ENCODE assay signal across 7 mouse cellular contexts in the genomic region with DNA sequence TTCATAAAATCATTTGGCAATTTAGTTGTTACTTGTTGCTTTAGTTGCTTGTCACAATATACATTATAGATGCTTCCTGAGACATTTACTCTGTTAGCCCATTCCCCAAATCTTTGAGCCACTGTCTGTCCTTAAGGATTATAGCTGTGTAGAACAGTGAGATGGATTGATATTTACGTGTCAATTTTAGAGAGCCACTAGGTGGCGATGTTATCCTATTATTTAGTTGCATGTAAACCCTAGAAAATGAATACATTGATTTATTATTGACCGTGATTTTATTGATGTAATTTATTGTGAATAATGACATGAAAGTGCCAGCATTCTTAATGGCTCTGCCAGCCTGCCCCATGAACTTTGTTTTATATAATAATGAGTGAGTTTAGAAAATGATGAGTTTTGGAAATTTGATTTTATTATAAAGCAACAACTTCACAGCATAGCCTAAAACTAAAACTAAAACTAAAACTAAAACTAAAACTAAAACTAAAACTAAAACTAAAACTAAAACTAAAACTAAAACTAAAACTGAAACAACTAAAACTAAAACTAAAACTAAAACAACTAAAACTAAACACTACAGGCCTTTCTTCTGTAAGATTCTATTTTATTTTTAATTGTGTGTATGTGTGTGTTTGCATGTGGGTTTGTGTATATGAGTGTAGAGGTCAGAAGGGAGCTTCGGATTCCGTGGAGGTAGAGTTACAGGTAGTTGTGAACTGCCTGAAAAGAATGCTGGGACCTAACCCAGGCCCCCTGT.
DNase-seq lines count a peak whose midpoint lies in the region; ATAC-seq and TF ChIP-seq lines count a peak whose summit lies in the region.

No protein-coding gene starts in this region.

- H3K9ac ChIP-seq in liver, embryonic 14.5 days (replicated peaks) = no peak overlapping the region
- H3K9ac ChIP-seq in MEL (ENCODE audit: control insufficient read depth, low read depth, low read length, poor library complexity, severe bottlenecking) = no peak overlapping the region

- TF ChIP-seq POLR2A in MEL (IDR thresholded peaks at IDR 0.05; ENCODE audit: control insufficient read depth in 1 of 2, insufficient read depth in 1 of 2, low read depth in 1 of 2, low read length in 2 of 2, poor library complexity in 1 of 2) = no peak

- TF ChIP-seq RAD21 in MEL (IDR thresholded peaks at IDR 0.05; ENCODE audit: low read depth, low read length) = peak; percentile 94

- no peaks in the 10 kb centered on the region for H3K9me3 ChIP-seq in liver, embryonic 14.5 days (ENCODE audit: control insufficient read depth, low read length)
- no peaks in the 10 kb centered on the region for H3K9me3 ChIP-seq in MEL (replicated peaks; ENCODE audit: insufficient read depth, low read length)

- H3K79me2 ChIP-seq in MEL (ENCODE audit: control insufficient read depth, insufficient read depth, low read length, poor library complexity) = no peaks in the 10 kb centered on the region

- no peaks in the 10 kb centered on the region for H3K4me1 ChIP-seq in liver, embryonic 14.5 days (replicated peaks; ENCODE audit: control insufficient read depth in 2 of 2, insufficient read depth in 2 of 2, low read length in 1 of 2)
- no peaks in the 10 kb centered on the region for H3K4me1 ChIP-seq in MEL (ENCODE audit: control insufficient read depth in 1 of 2, insufficient read depth in 2 of 2, low read length in 2 of 2)

- H3K27me3 ChIP-seq in liver, embryonic 14.5 days (ENCODE audit: control insufficient read depth, insufficient read depth, low read length) = no peaks in the 10 kb centered on the region
- H3K27me3 ChIP-seq in MEL (ENCODE audit: control insufficient read depth in 1 of 2, insufficient read depth in 2 of 2, low read length in 2 of 2) = no peaks in the 10 kb centered on the region

- no peak overlapping the region for H3K4me2 ChIP-seq in liver, embryonic 14.5 days (ENCODE audit: low read depth)

- no peak for ATAC-seq in liver, embryonic 14.5 days (ENCODE audit: insufficient read depth)
- peak; percentile 59; the same call in 1 of the 2 replicates for ATAC-seq in neutrophil, adult 5-6 weeks (ENCODE audit: extremely low read depth, insufficient number of reproducible peaks, low FRiP score, poor library complexity, severe bottlenecking)

- 9% methylated on average over 5 of the region's 5 CpGs for WGBS in liver, embryonic 14.5 days (ENCODE audit: insufficient replicate concordance)

- no peak for TF ChIP-seq EP300 in liver, embryonic 14.5 days (IDR thresholded peaks at IDR 0.05; ENCODE audit: low read depth)
- no peak for TF ChIP-seq EP300 in MEL (IDR thresholded peaks at IDR 0.05; ENCODE audit: low read depth in 1 of 2, low read length in 2 of 2)

- H3K4me3 ChIP-seq in liver, embryonic 14.5 days (ENCODE audit: insufficient read depth in 1 of 2, low read depth in 2 of 2, low read length in 2 of 2) = no peak overlapping the region
- no peak overlapping the region for H3K4me3 ChIP-seq in MEL (ENCODE audit: control insufficient read depth in 1 of 2, insufficient read depth in 1 of 2, low read depth in 2 of 2, low read length in 2 of 2)

- no peak overlapping the region for H3K27ac ChIP-seq in liver, embryonic 14.5 days
- H3K27ac ChIP-seq in MEL (ENCODE audit: control insufficient read depth, low read depth, low read length) = no peak overlapping the region

- TF ChIP-seq CTCF in liver, embryonic 14.5 days (IDR thresholded peaks at IDR 0.05; ENCODE audit: low read depth) = peak; percentile 46; the same call in 1 of the 2 replicates
- peak; percentile 20 to 84 (median 35); a peak in 4 of 6 replicates for TF ChIP-seq CTCF in MEL (IDR thresholded peaks at IDR 0.05 in 2 of 3, conservative IDR thresholded peaks at IDR 0.05 in 1 of 3; ENCODE audit: control insufficient read depth in 1 of 3, insufficient read depth in 1 of 3, low read depth in 2 of 3, low read length in 3 of 3, poor library complexity in 1 of 3, severe bottlenecking in 1 of 3)

- H3K36me3 ChIP-seq in liver, embryonic 14.5 days (replicated peaks; ENCODE audit: control insufficient read depth, insufficient read depth, low read depth) = no peaks in the 10 kb centered on the region
- no peaks in the 10 kb centered on the region for H3K36me3 ChIP-seq in MEL (ENCODE audit: control insufficient read depth in 1 of 2, insufficient read depth in 2 of 2, low read length in 2 of 2)

- DNase-seq in liver, embryonic 14.5 days (ENCODE audit: low read depth in 3 of 3, low spot score in 3 of 3) = no peak
- DNase-seq in liver (no peak), MEL (ENCODE audit: low read depth, low spot score) (peak; percentile 74)
- peak; percentile 26 for DNase-seq in brain, embryonic 18.5 days (ENCODE audit: low read depth, low spot score)
- DNase-seq in forelimb bud, embryonic 11.5 days (ENCODE audit: low read depth, low spot score) = peak; percentile 72
- DNase-seq in layer of hippocampus, postnatal 10 days (ENCODE audit: low spot score in 2 of 2) = peak; percentile 36 to 62

TF ChIP-seq in MEL, 35 proteins besides CTCF, POLR2A, EP300 and RAD21:
- TF ChIP-seq SMC3 (IDR thresholded peaks at IDR 0.05; ENCODE audit: low read depth, low read length) (peak; percentile 85), SIN3A (IDR thresholded peaks at IDR 0.05; ENCODE audit: low read length) (0 out of 2 replicates have a peak, but pooled peaks have one; percentile 12), CHD2 (IDR thresholded peaks at IDR 0.05; ENCODE audit: low read length) (no peak), RCOR1 (IDR thresholded peaks at IDR 0.05; ENCODE audit: low read depth, low read length) (peak; percentile 79), KAT2A (conservative IDR thresholded peaks at IDR 0.05; ENCODE audit: low read depth, low read length) (no peak), ZC3H11A (IDR thresholded peaks at IDR 0.05; ENCODE audit: low read depth, low read length) (peak; percentile 92)

Comparison
In these comparisons a context has a peak if more than half of its experiments do, and no peak if none do; other contexts are left out.
1. DNase-seq: peak in MEL (single experiment), brain, embryonic 18.5 days (single experiment), forelimb bud, embryonic 11.5 days (single experiment) and layer of hippocampus, postnatal 10 days (2 of 2); none in liver, embryonic 14.5 days (0 of 3) and liver (single experiment).